Mouse (Mus musculus): ENCODE measurements around the gene Klf13. TPM values are rescaled to one million over a fixed set of nuclear protein-coding genes. Genes with fewer than 3 reads are reported as not detected.

Klf13 gene
- polyA plus RNA-seq, 1 experiment from 2014 or later: 26.9 TPM

- no peaks in the 10 kb centered on the region for H3K27me3 ChIP-seq (ENCODE audit: control insufficient read depth, insufficient read depth, low read length)
- 40% methylated on average over 4 of the region's 4 CpGs for WGBS
- H3K36me3 ChIP-seq (ENCODE audit: control insufficient read depth, insufficient read depth, low read length): no peaks in the 10 kb centered on the region
- H3K4me2 ChIP-seq (replicated peaks; ENCODE audit: low read depth): no peak overlapping the region
- H3K27ac ChIP-seq (replicated peaks): peak overlapping the region; percentile 89
- H3K4me1 ChIP-seq (replicated peaks; ENCODE audit: control insufficient read depth, insufficient read depth): peaks cover 18% of the 10 kb centered on the region
- H3K9me3 ChIP-seq (ENCODE audit: control insufficient read depth, low read length): no peaks in the 10 kb centered on the region
- no peak overlapping the region for H3K4me3 ChIP-seq (ENCODE audit: low read depth, low read length)
- no peak for TF ChIP-seq EP300 (optimal IDR thresholded peaks at IDR 0.05)
- TF ChIP-seq CTCF (IDR thresholded peaks at IDR 0.05; ENCODE audit: low read depth): peak; percentile 56
- H3K9ac ChIP-seq (ENCODE audit: low read length): no peak overlapping the region
- DNase-seq (ENCODE audit: low spot score) (no peak), ATAC-seq (ENCODE audit: low FRiP score, low TSS enrichment) (no peak)
These were observed 27.8 kb downstream of the Klf13 start for GRCm38 (mm10) chr7:63910912-63911311.

DNA sequence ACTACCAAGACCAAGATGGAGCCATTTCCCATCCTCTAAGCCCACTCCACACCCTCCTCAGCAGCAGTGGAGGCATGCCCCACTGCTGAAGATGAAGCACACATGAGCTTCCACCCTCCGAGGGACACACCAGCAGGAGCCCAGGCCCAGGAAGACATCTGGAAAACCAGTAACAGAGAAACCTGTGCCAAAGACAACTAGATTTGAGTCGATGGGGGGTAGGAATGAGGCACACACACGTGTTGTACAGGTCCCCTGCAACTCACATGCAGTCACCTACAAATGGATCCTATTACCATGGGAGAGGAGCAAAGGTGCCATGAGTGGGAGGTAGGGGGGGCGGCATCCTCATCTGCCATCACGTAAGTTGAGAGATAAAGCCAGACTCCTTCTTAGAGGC lies 28.5 kb downstream of the Klf13 start:
- ATAC-seq (ENCODE audit: low FRiP score, low TSS enrichment) (no peak), DNase-seq (ENCODE audit: low spot score) (no peak)
- no peak overlapping the region for H3K4me3 ChIP-seq (ENCODE audit: low read depth, low read length)
- no peak overlapping the region for H3K9ac ChIP-seq (ENCODE audit: low read length)
- H3K36me3 ChIP-seq (ENCODE audit: control insufficient read depth, insufficient read depth, low read length): no peaks in the 10 kb centered on the region
- no peak overlapping the region for H3K4me2 ChIP-seq (replicated peaks; ENCODE audit: low read depth)
- H3K9me3 ChIP-seq (ENCODE audit: control insufficient read depth, low read length): no peaks in the 10 kb centered on the region
- peak overlapping the region; percentile 89 for H3K27ac ChIP-seq (replicated peaks)
- H3K27me3 ChIP-seq (ENCODE audit: control insufficient read depth, insufficient read depth, low read length): no peaks in the 10 kb centered on the region
- H3K4me1 ChIP-seq (replicated peaks; ENCODE audit: control insufficient read depth, insufficient read depth): peaks cover 20% of the 10 kb centered on the region
- 77% methylated on average over 5 of the region's 5 CpGs for WGBS
- TF ChIP-seq CTCF (IDR thresholded peaks at IDR 0.05; ENCODE audit: low read depth) (no peak), EP300 (optimal IDR thresholded peaks at IDR 0.05) (no peak)

GRCm38 (mm10) chr7:63908496-63909285 lies 30.0 kb downstream of the Klf13 start:
- no peaks in the 10 kb centered on the region for H3K9me3 ChIP-seq (ENCODE audit: control insufficient read depth, low read length)
- H3K36me3 ChIP-seq (ENCODE audit: control insufficient read depth, insufficient read depth, low read length): no peaks in the 10 kb centered on the region
- 0 out of 2 replicates have a peak overlapping the region, but pooled peaks have one; percentile 20 for H3K4me2 ChIP-seq (replicated peaks; ENCODE audit: low read depth)
- ATAC-seq (ENCODE audit: low FRiP score, low TSS enrichment): no peak
- peaks cover 20% of the 10 kb centered on the region for H3K4me1 ChIP-seq (replicated peaks; ENCODE audit: control insufficient read depth, insufficient read depth)
- no peak overlapping the region for H3K9ac ChIP-seq (ENCODE audit: low read length)
- H3K4me3 ChIP-seq (ENCODE audit: low read depth, low read length): no peak overlapping the region
- DNase-seq (ENCODE audit: low spot score): no peak
- TF ChIP-seq EP300 (optimal IDR thresholded peaks at IDR 0.05) (no peak), CTCF (IDR thresholded peaks at IDR 0.05; ENCODE audit: low read depth) (no peak)
- peak overlapping the region; percentile 73 for H3K27ac ChIP-seq (replicated peaks)
- 34% methylated on average over 9 of the region's 11 CpGs for WGBS
- no peaks in the 10 kb centered on the region for H3K27me3 ChIP-seq (ENCODE audit: control insufficient read depth, insufficient read depth, low read length)

GRCm38 (mm10) chr7:63907778-63908495 lies 30.8 kb downstream of the Klf13 start:
- peaks cover 20% of the 10 kb centered on the region for H3K4me1 ChIP-seq (replicated peaks; ENCODE audit: control insufficient read depth, insufficient read depth)

DNA sequence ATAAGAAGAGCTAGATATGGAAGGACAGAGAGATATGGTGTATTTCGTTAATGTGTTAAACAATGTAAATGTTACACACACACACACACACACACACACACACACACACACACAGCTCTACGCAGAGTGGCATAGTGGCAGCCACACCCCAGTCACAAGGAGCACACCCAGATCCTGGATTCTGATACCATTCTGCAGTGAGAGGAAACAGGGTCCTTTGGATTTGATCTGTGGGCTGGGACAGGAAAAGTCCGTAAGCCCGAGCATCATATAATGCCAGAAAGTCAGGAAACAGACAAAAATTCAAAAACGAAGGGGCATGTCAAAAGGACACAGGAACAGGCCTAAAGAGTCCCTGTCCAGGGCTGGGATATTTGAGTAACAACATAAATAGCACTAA lies 33.1 kb downstream of the Klf13 start:
- Histone ChIP-seq H3K27ac (replicated peaks) (peak overlapping the region; percentile 81), H3K4me3 (ENCODE audit: low read depth, low read length) (no peak overlapping the region), H3K36me3 (ENCODE audit: control insufficient read depth, insufficient read depth, low read length) (no peaks in the 10 kb centered on the region), H3K4me1 (replicated peaks; ENCODE audit: control insufficient read depth, insufficient read depth) (peaks cover 13% of the 10 kb centered on the region), H3K4me2 (replicated peaks; ENCODE audit: low read depth) (no peak overlapping the region), H3K9me3 (ENCODE audit: control insufficient read depth, low read length) (no peaks in the 10 kb centered on the region), H3K27me3 (ENCODE audit: control insufficient read depth, insufficient read depth, low read length) (no peaks in the 10 kb centered on the region), H3K9ac (ENCODE audit: low read length) (0 out of 2 replicates have a peak overlapping the region, but pooled peaks have one; percentile 4)
- WGBS: 44% methylated on average over 5 of the region's 5 CpGs
- TF ChIP-seq CTCF (IDR thresholded peaks at IDR 0.05; ENCODE audit: low read depth): no peak
- TF ChIP-seq EP300 (optimal IDR thresholded peaks at IDR 0.05): no peak
- ATAC-seq (ENCODE audit: low FRiP score, low TSS enrichment) (peak; percentile 84), DNase-seq (ENCODE audit: low spot score) (peak; percentile 60)

More at GRCm38 (mm10) chr7:63907778-63908495, 30.8 kb downstream of the Klf13 start:
- Histone ChIP-seq H3K9me3 (ENCODE audit: control insufficient read depth, low read length) (no peaks in the 10 kb centered on the region), H3K4me2 (replicated peaks; ENCODE audit: low read depth) (0 out of 2 replicates have a peak overlapping the region, but pooled peaks have one; percentile 20), H3K27ac (replicated peaks) (peak overlapping the region; percentile 73; the same call in 1 of the 2 replicates), H3K36me3 (ENCODE audit: control insufficient read depth, insufficient read depth, low read length) (no peaks in the 10 kb centered on the region), H3K27me3 (ENCODE audit: control insufficient read depth, insufficient read depth, low read length) (no peaks in the 10 kb centered on the region), H3K4me3 (ENCODE audit: low read depth, low read length) (no peak overlapping the region), H3K9ac (ENCODE audit: low read length) (no peak overlapping the region)
- ATAC-seq (ENCODE audit: low FRiP score, low TSS enrichment): no peak
- no peak for DNase-seq (ENCODE audit: low spot score)
- 72% methylated on average over 5 of the region's 5 CpGs for WGBS
- TF ChIP-seq EP300 (optimal IDR thresholded peaks at IDR 0.05): no peak
- TF ChIP-seq CTCF (IDR thresholded peaks at IDR 0.05; ENCODE audit: low read depth): no peak
